Mouse (Mus musculus) gastrocnemius, adult 8-10 months (tissue): ENCODE measurements at regions not wholly inside any gene's neighbourhood (a gene's known extent, or its start where the extent isn't known, plus 50 kb on each side); places are given as distances from the start of the nearest gene placed in this dataset.

Experiments
- DNase-seq, 2 experiments: peaks; one replicate each; pipeline ENCODE4 v3.0.0; 2022; ENCODE audit warnings: low spot score in 2 of 2

DNA sequence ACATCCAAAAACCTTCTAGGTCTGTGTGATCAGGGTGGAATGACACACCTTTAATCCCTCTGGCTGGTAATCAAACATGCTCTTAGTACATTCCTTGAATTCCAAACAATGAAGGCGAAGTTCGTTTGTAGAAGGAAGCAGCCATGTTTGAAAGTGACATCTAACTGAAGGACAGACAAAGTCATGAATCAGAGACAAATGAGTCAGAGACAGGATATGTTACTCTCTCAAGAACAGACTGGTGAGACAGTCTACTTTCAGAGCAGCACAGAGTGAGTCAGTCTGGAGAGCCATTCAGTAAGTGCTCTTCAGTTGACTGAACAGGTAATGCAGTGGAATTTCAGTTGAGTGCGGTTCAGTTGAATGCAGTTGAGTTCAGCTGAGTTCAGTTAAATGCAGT, 150.4 kb downstream of the Cpe start:
- DNase-seq, result no peak

DNA sequence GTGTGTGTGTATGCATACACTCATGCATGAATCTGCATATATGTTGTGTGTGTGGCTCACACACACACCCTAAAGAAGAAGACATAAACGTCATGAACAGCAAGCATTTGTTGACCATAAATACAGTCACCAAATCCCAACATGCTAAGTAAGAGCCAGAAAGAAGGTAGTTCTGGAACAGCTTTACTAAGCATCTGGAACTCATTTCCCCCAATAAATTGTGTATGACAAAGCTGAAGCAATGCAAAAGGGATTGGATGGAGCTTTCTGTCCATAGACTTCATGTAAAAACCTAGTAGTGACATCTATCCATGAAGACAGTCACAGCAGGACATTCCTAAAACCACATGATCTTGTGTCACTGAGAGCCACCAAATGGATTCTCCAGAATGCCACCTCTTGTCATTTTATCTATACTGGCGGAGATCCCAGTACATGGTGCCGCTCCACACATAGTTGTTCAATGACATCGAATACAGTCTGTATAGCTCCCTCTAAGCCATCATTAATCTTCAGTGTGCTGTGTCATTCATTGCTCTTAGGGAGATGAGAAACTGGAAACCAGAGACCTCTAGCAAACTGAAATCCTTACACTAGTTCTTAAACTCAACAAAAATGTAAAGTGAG, 152.9 kb downstream of the Cpe start:
- no peak for DNase-seq

DNA sequence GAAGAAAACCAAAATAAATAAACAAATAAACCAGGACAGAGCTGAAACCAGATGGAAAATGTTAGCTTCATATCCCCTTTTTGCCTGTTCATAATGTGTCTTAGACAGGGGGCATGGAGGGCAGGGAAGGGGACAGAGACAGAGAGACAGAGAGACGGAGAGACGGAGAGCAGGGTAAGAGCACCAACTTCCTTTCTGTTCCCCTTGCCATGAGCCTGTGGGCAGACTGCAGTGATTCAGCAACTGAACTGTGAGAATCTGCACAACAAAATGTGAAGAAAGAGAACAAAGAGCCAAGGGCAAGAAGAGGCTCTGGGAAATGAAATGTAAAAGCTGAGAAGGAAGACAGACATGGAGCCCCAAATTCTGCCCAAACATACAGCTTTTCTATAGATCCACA, 161.1 kb downstream of the Cpe start:
- no peak for DNase-seq

DNA sequence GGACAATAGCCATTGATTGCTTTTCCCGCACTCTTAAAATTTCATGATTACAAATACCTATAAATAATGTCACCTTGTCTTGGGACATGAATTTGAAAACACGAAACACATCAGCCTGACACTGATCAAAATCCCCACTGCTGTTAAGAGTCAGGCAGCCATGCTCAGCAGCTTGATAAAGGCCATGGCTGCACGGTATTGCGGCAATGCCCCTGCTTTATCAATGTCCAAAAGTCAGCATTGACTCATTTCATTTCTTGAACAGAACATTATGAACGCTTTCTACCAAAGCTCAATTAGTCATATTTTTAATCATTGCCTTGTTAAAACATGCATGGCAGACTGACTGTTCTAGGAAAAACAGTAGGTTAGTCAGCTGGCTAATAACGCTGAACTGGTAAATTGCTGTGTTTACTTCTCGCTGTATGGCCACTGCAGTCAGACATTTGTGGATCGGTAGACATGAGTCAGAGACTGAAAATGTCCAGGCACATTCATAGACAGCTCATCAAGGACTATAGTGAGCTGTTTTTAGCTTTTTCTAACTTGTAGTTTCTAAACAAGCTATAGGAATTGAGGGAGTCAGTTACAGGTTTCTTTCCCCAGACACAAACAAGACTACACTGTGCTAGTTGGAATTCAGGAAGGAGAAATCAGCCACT, 170.3 kb downstream of the Cpe start:
- DNase-seq, result no peak

DNA sequence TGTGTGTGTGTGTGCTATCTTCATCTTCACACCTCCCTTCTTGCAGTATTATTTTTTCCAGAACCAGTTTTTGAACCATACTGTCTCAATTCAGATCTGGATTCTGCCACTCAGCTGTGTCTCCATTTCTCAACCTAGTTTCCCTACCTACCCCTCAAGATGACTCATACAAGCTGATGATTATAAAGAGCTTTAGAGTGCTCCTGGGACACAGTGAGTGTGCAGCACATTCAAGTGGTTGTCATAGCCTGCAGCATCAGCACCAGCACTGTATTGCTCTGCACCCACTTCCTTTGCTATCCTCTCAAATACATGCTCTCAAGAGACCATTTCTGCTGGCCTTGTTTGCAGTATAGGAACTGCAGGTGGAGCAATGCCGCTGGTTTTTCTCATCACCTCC, 173.2 kb downstream of the Cpe start:
- DNase-seq, result no peak

DNA sequence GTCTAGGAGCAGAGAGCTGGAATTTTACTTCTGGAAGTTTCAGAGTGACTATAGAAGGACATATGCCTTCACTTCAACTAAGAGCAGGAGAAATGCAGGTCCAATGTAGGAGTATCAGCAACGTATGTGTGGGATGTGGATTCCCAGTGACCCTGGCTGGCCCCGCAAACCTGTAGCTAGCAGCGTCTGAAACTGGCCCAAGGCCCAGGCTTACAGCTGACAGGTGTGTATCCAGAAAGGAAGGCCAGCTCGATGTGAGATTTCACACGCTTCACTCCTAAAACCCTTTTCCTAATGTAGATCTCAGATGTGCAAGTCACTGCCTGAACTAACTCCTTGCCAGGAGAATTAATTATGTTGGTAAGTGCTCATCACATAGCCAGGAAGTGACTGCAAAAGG, 176.9 kb downstream of the Cpe start:
- no peak for DNase-seq

DNA sequence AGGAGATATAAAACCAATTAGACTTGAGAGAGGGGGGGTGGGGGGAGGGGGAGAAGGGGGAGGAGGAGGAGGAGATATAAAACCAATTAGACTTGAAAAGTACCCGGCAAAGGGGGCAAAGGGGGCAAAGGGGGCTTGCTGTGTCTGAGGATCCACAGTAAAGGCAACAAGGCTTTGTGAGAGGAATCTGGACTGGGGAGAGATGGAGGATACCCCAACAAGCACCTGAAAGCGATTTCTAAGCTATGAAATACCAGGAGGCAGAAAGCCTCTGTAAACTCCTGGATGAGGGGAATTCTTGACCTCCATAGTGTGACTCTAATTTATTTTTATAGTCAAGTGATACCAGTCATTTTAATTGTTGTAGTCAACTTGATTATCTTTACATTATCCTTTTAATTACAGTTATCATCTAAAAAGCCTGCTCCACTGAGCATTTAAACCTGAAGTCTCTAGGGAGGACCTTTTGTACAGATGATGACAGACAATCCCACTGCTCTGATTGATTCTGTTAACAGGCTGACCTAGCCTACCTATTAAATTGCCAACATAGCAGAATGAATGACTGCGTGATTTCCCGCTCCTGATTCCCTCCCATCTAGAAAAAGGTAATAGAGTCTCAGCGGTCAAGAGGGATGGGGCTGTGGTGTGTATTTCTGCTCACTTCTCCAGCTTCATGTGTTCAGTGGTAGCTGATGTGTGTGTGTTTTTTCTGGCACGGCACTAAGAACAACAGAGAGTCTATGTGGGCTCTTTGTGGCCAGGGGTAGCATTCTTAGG, 195.4 kb downstream of the Cpe start:
- no peak for DNase-seq

DNA sequence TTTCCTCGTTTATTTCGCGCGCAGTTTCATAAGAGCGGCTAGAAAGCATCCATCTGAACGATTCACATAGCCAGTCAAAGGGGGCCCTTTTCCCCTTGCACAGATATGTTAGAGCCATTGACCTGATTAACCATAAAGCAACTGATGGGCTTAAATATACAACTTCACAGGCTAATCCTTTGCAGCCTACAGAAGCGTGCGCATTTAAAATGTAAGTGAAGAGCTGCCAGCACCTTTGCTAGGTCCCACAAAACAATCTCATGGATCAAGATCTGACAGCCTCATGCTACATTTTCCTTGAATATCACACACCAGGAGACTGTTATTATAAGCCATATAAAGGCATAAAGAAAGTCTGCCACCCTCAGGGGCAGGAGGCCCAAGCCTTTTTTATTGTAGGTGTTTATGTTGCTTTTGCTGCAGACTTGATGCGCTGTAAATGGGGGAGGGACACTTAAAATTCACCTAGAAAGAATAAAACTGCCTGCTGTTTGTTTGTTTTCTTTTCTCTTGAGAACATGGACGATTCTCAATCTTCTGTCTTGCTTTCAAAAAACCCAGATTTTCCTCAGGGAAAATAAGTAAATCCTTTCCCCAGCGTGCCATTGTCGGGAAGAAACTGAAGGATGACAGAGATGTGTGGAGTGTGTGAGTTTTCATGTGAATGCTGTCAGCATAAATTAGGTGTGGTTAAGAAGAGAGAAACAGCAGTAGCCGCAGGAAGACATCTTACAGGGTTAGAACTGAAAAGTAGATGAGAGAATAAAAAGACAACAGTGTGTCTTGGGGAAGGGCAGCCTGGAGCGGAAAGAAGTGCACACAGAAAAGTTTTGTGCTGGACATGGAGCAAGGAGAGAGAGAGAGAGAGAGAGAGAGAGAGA, 196.3 kb downstream of the Cpe start:
- no peak for DNase-seq

DNA sequence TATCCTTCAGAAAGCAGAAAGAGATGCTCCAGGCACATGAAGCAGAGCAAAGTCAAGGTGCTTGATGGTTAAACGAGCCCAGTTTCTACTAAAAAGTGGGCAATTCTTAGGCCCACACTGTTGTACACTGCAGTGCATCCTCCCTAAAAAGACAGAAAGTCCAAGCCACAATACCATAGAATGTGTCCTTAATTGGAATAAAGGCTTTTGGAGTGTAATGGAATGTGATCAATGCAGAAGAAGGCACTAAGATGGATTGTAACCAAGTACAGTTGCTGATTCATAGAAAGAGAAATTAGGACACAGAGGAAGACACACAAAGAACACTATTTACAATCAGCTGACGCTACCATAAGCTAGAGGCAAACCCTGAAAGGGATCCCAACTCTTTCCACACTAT, 201.3 kb downstream of the Cpe start:
- no peak for DNase-seq

DNA sequence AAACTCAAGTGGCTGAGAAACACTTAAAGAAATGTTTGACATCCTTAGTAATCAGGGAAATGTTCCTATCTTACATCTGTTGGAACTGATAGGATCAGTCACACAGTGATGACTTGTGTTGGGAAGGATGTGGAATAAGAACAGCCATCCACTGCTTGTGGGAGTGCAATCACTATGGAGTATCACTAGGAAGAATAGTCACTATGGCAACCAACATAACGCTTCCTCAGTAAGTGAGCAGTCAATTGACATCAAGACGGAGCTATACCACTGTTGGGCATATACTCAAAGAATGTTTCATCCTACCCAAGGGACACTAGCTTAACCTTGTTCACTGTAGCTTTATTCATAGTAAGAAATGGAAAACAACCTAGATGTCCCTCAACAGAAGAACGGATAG, 204.8 kb downstream of the Cpe start:
- no peak for DNase-seq

DNA sequence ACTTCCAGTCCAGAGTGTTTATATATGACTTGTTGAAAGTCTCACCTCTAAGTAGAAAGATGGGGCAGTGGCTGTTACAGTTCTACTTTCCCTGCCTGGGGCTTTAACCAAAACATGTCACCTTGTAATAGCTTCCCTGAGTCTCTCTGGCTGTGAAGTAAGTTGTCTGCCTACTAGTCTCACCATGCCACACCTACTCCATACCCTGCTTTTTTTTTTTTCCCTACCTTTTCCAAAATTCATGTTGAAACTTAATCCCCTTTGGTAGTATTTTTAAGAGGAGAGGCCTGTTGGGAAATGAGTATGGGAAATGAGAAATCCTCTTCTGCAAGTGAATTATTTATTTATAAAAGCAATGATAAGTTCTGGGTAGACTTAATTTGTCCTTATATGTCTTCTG, 219.6 kb downstream of the Cpe start:
- DNase-seq, result no peak

DNA sequence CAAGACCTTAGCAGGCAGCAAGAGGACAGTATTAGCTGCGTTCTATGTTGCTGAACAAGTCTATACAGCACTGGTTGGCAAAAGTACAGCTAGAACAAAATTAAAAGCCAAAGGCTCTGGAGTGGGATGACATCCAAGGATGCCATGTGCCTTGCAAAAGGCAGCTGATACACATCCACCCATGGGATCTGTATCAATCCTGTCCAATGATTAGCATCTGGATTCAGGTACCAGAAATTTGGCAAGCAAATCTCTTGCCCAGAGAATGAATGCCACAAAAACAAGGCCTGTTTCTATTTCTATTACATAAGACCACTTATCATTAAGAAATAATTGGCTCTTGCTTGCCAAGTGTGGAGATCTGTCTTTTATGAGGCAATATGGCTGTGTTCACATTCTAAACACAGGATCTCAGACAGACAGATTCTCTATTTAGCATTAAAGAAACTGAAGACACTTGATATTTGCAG, 220.0 kb downstream of the Cpe start:
- DNase-seq, result no peak

DNA sequence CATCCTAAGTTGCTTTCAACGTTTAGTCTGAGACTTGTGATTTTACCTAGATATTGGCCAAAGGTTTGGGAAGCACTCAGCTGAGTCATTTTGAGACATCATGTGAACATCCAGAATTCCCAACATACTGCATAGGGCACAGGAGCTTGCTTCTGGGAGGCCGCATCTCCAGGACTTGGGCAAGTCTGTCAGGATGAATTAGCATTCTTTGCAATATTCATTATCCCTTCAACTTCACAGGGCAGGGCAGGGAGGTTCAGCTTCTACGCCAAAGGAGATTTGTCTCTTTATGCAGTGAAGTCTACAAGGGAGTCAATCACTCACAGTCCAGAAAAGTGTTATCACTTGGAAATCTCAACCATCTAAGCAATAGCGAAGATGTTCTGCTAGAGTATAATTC, 231.7 kb downstream of the Cpe start:
- no peak for DNase-seq

DNA sequence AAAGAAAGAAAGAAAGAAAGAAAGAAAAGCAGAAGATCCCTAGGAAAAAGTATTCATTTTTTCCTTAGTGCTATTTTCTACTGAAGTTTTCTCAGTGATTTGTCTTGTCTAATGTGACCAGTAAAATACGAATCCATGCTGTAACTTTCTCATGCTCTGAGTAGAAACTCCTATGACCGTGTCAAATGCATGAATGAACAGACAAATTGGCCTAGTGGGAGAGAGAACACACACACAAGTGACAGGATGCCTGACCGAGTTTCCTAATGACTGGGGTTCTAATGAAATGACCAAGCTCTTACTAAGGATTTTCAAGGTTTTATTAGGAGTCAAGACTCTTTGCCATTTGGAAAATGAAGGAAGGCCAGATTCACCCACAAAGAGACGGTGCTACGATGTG, 235.9 kb downstream of the Cpe start:
- no peak for DNase-seq

DNA sequence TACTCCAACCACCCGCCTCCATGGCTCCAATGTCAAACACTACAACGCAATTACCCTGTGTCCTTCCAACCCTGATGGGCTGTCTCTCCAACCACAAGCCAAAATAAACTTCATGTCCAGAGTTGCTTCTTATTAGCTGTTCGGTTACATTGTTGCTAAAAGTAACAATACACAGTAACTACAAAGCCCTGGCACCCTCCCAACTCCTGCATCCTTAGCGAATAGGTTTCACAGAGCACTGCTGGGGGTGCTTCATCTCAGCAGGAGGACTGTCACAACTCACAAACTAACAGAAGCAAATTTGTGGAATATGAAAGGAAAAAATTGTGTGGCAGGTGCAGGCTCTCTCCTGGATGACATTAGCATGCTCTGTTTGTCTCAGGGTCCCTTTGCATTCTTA, 238.1 kb downstream of the Cpe start:
- no peak for DNase-seq

DNA sequence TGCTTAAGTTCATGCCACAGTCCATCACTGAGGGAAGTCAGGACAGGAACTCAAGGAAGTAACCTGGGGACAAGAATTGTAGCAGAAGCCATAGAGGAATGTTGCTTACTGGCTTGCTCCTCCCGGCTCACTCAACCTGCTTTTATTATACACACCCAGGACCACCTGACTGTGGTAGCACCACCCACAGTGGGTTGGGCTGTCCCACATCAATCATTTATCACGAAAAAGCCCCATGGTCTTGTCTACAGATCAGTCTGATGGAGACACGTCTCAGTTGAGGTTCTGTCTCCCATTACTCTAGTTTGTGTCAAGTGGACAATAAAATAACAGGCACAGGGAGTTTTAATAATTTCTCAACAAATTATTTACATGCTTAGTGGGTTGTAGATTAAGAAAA, 239.3 kb upstream of the Tll1 start:
- no peak for DNase-seq

DNA sequence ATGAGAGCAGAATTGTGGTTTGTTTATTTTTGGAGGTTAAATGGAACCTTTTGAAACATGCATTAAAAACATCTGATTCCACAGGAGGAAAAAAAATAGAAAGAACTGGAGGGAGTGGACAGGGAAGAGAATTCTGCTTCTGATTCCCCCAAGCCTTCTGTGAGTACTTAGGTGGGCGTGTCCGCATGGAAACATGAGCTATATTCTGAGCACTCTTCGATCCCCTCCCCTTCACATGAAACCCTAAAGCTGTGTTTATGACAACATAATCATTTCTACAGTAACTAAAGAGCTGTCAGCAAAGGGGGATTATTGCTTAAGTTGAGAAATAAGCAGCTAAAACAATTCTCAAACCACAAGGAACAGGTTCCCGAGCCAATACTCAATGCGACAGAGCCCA, 238.4 kb upstream of the Tll1 start:
- no peak for DNase-seq

DNA sequence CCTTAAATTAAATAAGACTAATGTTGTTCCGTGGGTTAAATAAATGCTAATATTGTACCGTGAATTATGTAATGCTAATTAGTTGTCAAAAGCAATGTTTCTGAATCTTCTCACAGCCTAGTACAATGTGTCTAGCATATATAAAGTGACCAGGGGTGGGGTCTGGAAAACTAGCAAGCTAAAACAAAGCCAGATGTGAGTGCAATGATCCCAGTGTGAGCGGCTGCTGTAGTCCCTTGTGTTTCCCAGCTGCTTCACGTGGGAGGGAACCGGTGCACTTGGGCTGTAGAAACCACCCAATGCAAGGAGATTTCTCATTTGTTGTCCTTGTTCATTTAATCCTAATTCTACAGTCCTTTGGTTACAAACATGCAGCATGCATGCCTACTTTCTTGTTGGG, 232.4 kb upstream of the Tll1 start:
- no peak for DNase-seq

DNA sequence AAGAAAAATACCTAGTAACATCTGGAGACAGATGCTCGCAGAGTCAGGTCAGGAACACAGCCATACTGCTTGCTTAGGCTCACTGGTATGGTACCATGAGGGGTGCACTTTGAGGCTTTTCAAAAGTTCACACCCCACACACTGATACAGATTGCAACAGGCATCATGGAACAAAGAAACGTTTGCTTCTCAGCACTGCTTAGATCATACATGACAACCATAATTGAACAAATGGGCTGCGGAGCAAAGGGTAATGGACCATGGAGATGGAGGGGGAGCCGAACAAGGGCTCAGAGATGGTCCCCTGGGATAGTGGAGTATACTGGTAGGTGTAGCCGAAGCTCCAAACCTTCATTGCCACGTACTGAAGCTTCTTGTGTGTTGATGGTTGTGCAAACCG, 228.6 kb upstream of the Tll1 start:
- no peak for DNase-seq

DNA sequence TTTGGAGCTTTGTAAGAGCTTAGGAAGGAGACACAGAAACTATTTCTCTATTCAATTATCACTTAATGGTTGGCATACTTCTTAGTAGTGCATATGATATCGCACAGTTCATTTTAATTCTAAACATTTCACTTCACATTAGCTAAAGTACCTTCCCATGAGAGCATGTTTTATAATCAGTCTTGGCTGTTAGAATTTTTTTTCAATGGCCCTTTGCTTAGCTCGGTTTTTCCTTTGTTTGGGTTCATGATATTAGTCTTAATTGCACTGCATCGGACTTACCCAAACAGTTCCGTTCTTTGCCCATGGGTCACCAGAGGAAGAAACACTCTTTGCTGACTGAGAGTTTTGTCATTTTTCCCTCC, 216.8 kb upstream of the Tll1 start:
- no peak for DNase-seq

DNA sequence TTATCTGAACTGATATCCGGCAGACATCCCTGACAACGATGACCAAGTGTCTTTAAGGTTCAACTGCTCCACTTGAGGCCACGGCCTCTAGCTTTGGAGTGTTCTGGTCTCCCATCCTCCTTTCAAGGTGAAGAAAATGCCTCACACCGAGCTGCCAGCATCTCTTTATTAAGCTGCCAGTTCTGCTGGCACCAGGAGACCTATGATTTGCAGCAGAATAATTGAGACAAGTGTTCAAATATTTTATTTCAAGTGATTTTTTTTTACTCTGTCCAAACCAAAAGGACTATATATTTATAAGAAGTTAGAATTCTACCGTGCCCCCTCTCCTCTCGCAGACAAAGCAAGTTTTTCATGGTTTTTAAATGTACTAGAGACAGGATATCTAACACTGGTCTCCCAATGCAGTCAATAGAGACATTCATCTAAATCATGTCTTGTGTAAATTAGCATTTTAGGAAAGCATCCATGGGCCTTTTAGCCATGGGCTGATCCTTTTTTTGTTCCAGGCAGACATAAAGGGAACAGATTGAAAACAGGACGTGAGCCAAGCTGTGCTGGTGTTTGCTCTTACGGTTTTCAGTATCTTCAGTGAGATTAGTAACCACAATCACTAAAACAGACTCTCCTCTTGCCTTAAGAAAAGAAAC, 216.3 kb upstream of the Tll1 start:
- no peak for DNase-seq
